7 mouse cellular contexts compared by ENCODE assay signal in the genomic region with DNA sequence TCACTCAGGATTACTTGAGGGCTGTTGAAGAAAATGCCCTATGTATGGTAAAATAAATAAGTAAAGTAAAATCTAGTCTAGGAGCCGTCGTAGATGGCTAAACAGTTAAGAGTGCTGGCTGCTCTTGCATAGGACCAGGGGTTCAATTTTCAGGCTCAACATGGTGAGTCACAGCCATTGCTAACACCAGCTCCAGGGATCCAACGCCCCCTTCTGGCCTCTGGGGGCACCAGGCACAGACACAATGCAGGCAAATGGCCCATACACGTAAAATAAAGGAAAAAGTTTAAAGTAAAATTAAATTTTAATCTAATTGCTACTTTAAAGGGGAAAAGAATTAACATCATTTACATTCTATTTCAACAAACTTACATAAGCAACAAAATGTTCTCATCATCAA. TPM values are rescaled to one million over a fixed set of nuclear protein-coding genes. Genes with fewer than 3 reads are reported as not detected.
DNase-seq lines count a peak whose midpoint lies in the region; ATAC-seq and TF ChIP-seq lines count a peak whose summit lies in the region.

No protein-coding gene starts in this region.

- no peak overlapping the region for H3K4me2 ChIP-seq in neural tube, embryonic 11.5 days (ENCODE audit: low read depth)
- no peak overlapping the region for H3K4me2 ChIP-seq in forebrain, postnatal 0 days (ENCODE audit: low read depth)
- H3K4me2 ChIP-seq in limb, embryonic 15.5 days: 0 out of 2 replicates have a peak overlapping the region, but pooled peaks have one; percentile 19
- H3K4me2 ChIP-seq in neural tube, embryonic 12.5 days (replicated peaks): peak overlapping the region; percentile 33; the same call in 1 of the 2 replicates

- H3K4me3 ChIP-seq in neural tube, embryonic 11.5 days (ENCODE audit: low read depth, low read length): no peak overlapping the region
- no peak overlapping the region for H3K4me3 ChIP-seq in forebrain, postnatal 0 days (ENCODE audit: low read depth, low read length)
- H3K4me3 ChIP-seq in limb, embryonic 15.5 days: no peak overlapping the region
- H3K4me3 ChIP-seq in neural tube, embryonic 12.5 days: no peak overlapping the region

- TF ChIP-seq CTCF in forebrain, postnatal 0 days (IDR thresholded peaks at IDR 0.05; ENCODE audit: low read depth): peak; percentile 38

- no peak overlapping the region for H3K9ac ChIP-seq in neural tube, embryonic 11.5 days (ENCODE audit: low read length)
- H3K9ac ChIP-seq in forebrain, postnatal 0 days: no peak overlapping the region
- H3K9ac ChIP-seq in limb, embryonic 15.5 days: no peak overlapping the region
- no peak overlapping the region for H3K9ac ChIP-seq in neural tube, embryonic 12.5 days

- H3K36me3 ChIP-seq in neural tube, embryonic 11.5 days (ENCODE audit: control insufficient read depth, insufficient read depth, low read length): peaks cover 13% of the 10 kb centered on the region
- H3K36me3 ChIP-seq in forebrain, postnatal 0 days (ENCODE audit: insufficient read depth): peaks cover 30% of the 10 kb centered on the region
- H3K36me3 ChIP-seq in limb, embryonic 15.5 days: peaks cover 33% of the 10 kb centered on the region
- peaks cover 34% of the 10 kb centered on the region for H3K36me3 ChIP-seq in neural tube, embryonic 12.5 days

- 58% methylated on average over 4 of the region's 4 CpGs for WGBS in neural tube, embryonic 11.5 days
- 51% methylated on average over 4 of the region's 4 CpGs for WGBS in forebrain, postnatal 0 days
- 53% methylated on average over 4 of the region's 4 CpGs for WGBS in limb, embryonic 15.5 days
- WGBS in neural tube, embryonic 12.5 days: 49% methylated on average over 4 of the region's 4 CpGs

- 0 out of 2 replicates have a peak, but pooled peaks cover 4% of the 10 kb centered on the region for H3K4me1 ChIP-seq in neural tube, embryonic 11.5 days (ENCODE audit: control insufficient read depth, insufficient read depth, low read length)
- H3K4me1 ChIP-seq in forebrain, postnatal 0 days (ENCODE audit: insufficient read depth): peaks cover 8% of the 10 kb centered on the region; the same call in 1 of the 2 replicates
- H3K4me1 ChIP-seq in limb, embryonic 15.5 days: peaks cover 8% of the 10 kb centered on the region
- H3K4me1 ChIP-seq in neural tube, embryonic 12.5 days: peaks cover 11% of the 10 kb centered on the region; the same call in 1 of the 2 replicates

- ATAC-seq in neural tube, embryonic 11.5 days (ENCODE audit: insufficient read depth, low FRiP score, low TSS enrichment): no peak
- no peak for ATAC-seq in forebrain, postnatal 0 days
- no peak for ATAC-seq in limb, embryonic 15.5 days (ENCODE audit: insufficient number of reproducible peaks, low FRiP score, low TSS enrichment, low read depth)
- ATAC-seq in neural tube, embryonic 12.5 days (ENCODE audit: low FRiP score, low read depth): no peak
- no peak for ATAC-seq in inflammation-experienced regulatory T-cells, adult 6 months

- DNase-seq in neural tube, embryonic 11.5 days (ENCODE audit: low spot score): peak; percentile 41
- no peak for DNase-seq in neural tube, embryonic 10.5 days (ENCODE audit: extremely low spot score, low spot score)
- peak; percentile 65 for DNase-seq in adrenal gland, postnatal 25 days
- no peak for DNase-seq in forebrain, postnatal 0 days

- no peak overlapping the region for H3K27ac ChIP-seq in neural tube, embryonic 11.5 days (ENCODE audit: low read depth, low read length)
- H3K27ac ChIP-seq in forebrain, postnatal 0 days (ENCODE audit: low read depth, low read length): no peak overlapping the region
- H3K27ac ChIP-seq in limb, embryonic 15.5 days: no peak overlapping the region
- H3K27ac ChIP-seq in neural tube, embryonic 12.5 days: no peak overlapping the region

- no peaks in the 10 kb centered on the region for H3K27me3 ChIP-seq in neural tube, embryonic 11.5 days (ENCODE audit: control insufficient read depth, insufficient read depth, low read length)
- H3K27me3 ChIP-seq in forebrain, postnatal 0 days (ENCODE audit: insufficient read depth, low read length): no peaks in the 10 kb centered on the region
- H3K27me3 ChIP-seq in limb, embryonic 15.5 days: no peaks in the 10 kb centered on the region
- no peaks in the 10 kb centered on the region for H3K27me3 ChIP-seq in neural tube, embryonic 12.5 days (replicated peaks)

- no peaks in the 10 kb centered on the region for H3K9me3 ChIP-seq in neural tube, embryonic 11.5 days (ENCODE audit: control insufficient read depth, low read length)
- no peaks in the 10 kb centered on the region for H3K9me3 ChIP-seq in forebrain, postnatal 0 days (ENCODE audit: low read length)
- H3K9me3 ChIP-seq in limb, embryonic 15.5 days: no peaks in the 10 kb centered on the region
- H3K9me3 ChIP-seq in neural tube, embryonic 12.5 days: no peaks in the 10 kb centered on the region

RNA-seq across cellular contexts. Expression of a gene that starts 2.5 kb away (rescaled TPM):
- 261 and 264 TPM in 2 replicates for polyA plus RNA-seq in neural tube, embryonic 11.5 days (2014; fragmentation: Nextera tagmentation; extraction: Ambion mirVana)
- 79.0 and 88.1 TPM in 2 replicates for total RNA-seq in adrenal gland, postnatal 25 days (2021)
- 179 and 196 TPM in 2 replicates for total RNA-seq in forebrain, postnatal 0 days (2014; rRNA removed)
- 109 and 123 TPM in 2 replicates for polyA plus RNA-seq in forebrain, postnatal 0 days (2015; fragmentation: Nextera tagmentation; extraction: Ambion mirVana)
- 186 and 190 TPM in 2 replicates for polyA plus RNA-seq in limb, embryonic 15.5 days (2015; fragmentation: Nextera tagmentation; extraction: Ambion mirVana)
- 219 and 231 TPM in 2 replicates for polyA plus RNA-seq in neural tube, embryonic 12.5 days (2016; fragmentation: Nextera tagmentation; extraction: Ambion mirVana)
- polyA plus RNA-seq in inflammation-experienced regulatory T-cells, adult 6 months (2017; shearing (Covaris generic)): 10 to 100 TPM; 74.4 to 98.1 (median 87.7) TPM

RNA-seq across cellular contexts. Expression of a gene that starts 29.6 kb away (rescaled TPM):
- polyA plus RNA-seq in neural tube, embryonic 11.5 days (2014; fragmentation: Nextera tagmentation; extraction: Ambion mirVana): 60.8 and 64.4 TPM in 2 replicates
- total RNA-seq in adrenal gland, postnatal 25 days (2021): 25.3 and 25.4 TPM in 2 replicates
- 47.4 and 63.7 TPM in 2 replicates for total RNA-seq in forebrain, postnatal 0 days (2014; rRNA removed)
- 69.0 and 74.7 TPM in 2 replicates for polyA plus RNA-seq in forebrain, postnatal 0 days (2015; fragmentation: Nextera tagmentation; extraction: Ambion mirVana)
- 59.1 and 59.9 TPM in 2 replicates for polyA plus RNA-seq in limb, embryonic 15.5 days (2015; fragmentation: Nextera tagmentation; extraction: Ambion mirVana)
- polyA plus RNA-seq in neural tube, embryonic 12.5 days (2016; fragmentation: Nextera tagmentation; extraction: Ambion mirVana): 66.2 and 77.8 TPM in 2 replicates
- polyA plus RNA-seq in inflammation-experienced regulatory T-cells, adult 6 months (2017; shearing (Covaris generic)): 10 to 100 TPM; 26.1 to 31.0 (median 28.5) TPM

RNA-seq across cellular contexts. Expression of a gene that starts 33.8 kb away (rescaled TPM):
- 5.3 and 5.8 TPM in 2 replicates for polyA plus RNA-seq in neural tube, embryonic 11.5 days (2014; fragmentation: Nextera tagmentation; extraction: Ambion mirVana)
- 25.7 and 30.0 TPM in 2 replicates for total RNA-seq in adrenal gland, postnatal 25 days (2021)
- 36.8 and 42.1 TPM in 2 replicates for total RNA-seq in forebrain, postnatal 0 days (2014; rRNA removed)
- polyA plus RNA-seq in forebrain, postnatal 0 days (2015; fragmentation: Nextera tagmentation; extraction: Ambion mirVana): 2.6 and 3.4 TPM in 2 replicates
- 6.4 and 8.0 TPM in 2 replicates for polyA plus RNA-seq in limb, embryonic 15.5 days (2015; fragmentation: Nextera tagmentation; extraction: Ambion mirVana)
- polyA plus RNA-seq in neural tube, embryonic 12.5 days (2016; fragmentation: Nextera tagmentation; extraction: Ambion mirVana): 5.4 and 6.4 TPM in 2 replicates
- not detected for polyA plus RNA-seq in inflammation-experienced regulatory T-cells, adult 6 months (2017; shearing (Covaris generic))

Comparison
In these comparisons a context has a peak if more than half of its experiments do, and no peak if none do; other contexts are left out.
1. DNase-seq: peak in neural tube, embryonic 11.5 days (single experiment) and adrenal gland, postnatal 25 days (single experiment); none in neural tube, embryonic 10.5 days (single experiment) and forebrain, postnatal 0 days (single experiment).
2. H3K4me2 ChIP-seq: peak in limb, embryonic 15.5 days (single experiment) and neural tube, embryonic 12.5 days (single experiment); none in neural tube, embryonic 11.5 days (single experiment) and forebrain, postnatal 0 days (single experiment).